In genomic region chr19:58861174-58861760, GRCm38 (mm10) we compare ENCODE assay signal across 8 mouse cellular contexts.
DNase-seq lines count a peak whose midpoint lies in the region; ATAC-seq and TF ChIP-seq lines count a peak whose summit lies in the region.

No protein-coding gene starts in this region.

- intact Hi-C loops in gastrocnemius, adult 2 months (cut with DNase I), result loop anchor here (5.0 kb wide), 1 partner anchor 54 kb away; no protein-coding TSS in a partner anchor
- intact Hi-C loops in gastrocnemius, postnatal 36 days (cut with DNase I), result loop anchor here (5.0 kb wide), 1 partner anchor 44 kb away; no protein-coding TSS in a partner anchor

- no peak for DNase-seq in gastrocnemius, adult 2 months
- DNase-seq in gastrocnemius, postnatal 10 days, result no peak
- no peak for DNase-seq in neural tube, embryonic 11.5 days (ENCODE audit: low spot score)
- DNase-seq in neural tube, embryonic 10.5 days (ENCODE audit: extremely low spot score, low spot score), result no peak
- DNase-seq in liver, embryonic 11.5 days (ENCODE audit: low spot score), result no peak
- DNase-seq in gastrocnemius, postnatal 36 days, result no peak

- H3K4me1 ChIP-seq in neural tube, embryonic 11.5 days (ENCODE audit: control insufficient read depth, insufficient read depth, low read length), result peaks cover 10% of the 10 kb centered on the region
- peaks cover 5% of the 10 kb centered on the region for H3K4me1 ChIP-seq in liver, embryonic 11.5 days (replicated peaks; ENCODE audit: control insufficient read depth, insufficient read depth, low read length)
- H3K4me1 ChIP-seq in stomach, embryonic 16.5 days (ENCODE audit: control insufficient read depth, insufficient read depth, low read length), result peaks cover 12% of the 10 kb centered on the region

- H3K9ac ChIP-seq in neural tube, embryonic 11.5 days (ENCODE audit: low read length), result no peak overlapping the region; the same call in 1 of the 2 replicates
- H3K9ac ChIP-seq in liver, embryonic 11.5 days (ENCODE audit: low read depth, low read length), result no peak overlapping the region
- 0 out of 2 replicates have a peak overlapping the region, but pooled peaks have one; percentile 70 for H3K9ac ChIP-seq in stomach, embryonic 16.5 days (ENCODE audit: low read length)

- WGBS in neural tube, embryonic 11.5 days, result 17% methylated on average over 12 of the region's 12 CpGs
- WGBS in liver, embryonic 11.5 days, result 27% methylated on average over 12 of the region's 12 CpGs
- 20% methylated on average over 12 of the region's 12 CpGs for WGBS in stomach, embryonic 16.5 days

- H3K27ac ChIP-seq in gastrocnemius, adult 2 months, result peak overlapping the region; percentile 89
- peak overlapping the region; percentile 83 for H3K27ac ChIP-seq in neural tube, embryonic 11.5 days (ENCODE audit: low read depth, low read length)
- no peak overlapping the region for H3K27ac ChIP-seq in liver, embryonic 11.5 days (ENCODE audit: low read depth, low read length)
- H3K27ac ChIP-seq in stomach, embryonic 16.5 days (ENCODE audit: low read length), result no peak overlapping the region

- H3K36me3 ChIP-seq in neural tube, embryonic 11.5 days (ENCODE audit: control insufficient read depth, insufficient read depth, low read length), result no peaks in the 10 kb centered on the region
- no peaks in the 10 kb centered on the region for H3K36me3 ChIP-seq in liver, embryonic 11.5 days (ENCODE audit: control insufficient read depth, insufficient read depth, low read length)
- H3K36me3 ChIP-seq in stomach, embryonic 16.5 days (ENCODE audit: control insufficient read depth, insufficient read depth, low read length), result no peaks in the 10 kb centered on the region

- peak overlapping the region; percentile 74 for H3K4me2 ChIP-seq in neural tube, embryonic 11.5 days (ENCODE audit: low read depth)
- H3K4me2 ChIP-seq in liver, embryonic 11.5 days, result peak overlapping the region; percentile 73
- peak overlapping the region; percentile 96 for H3K4me2 ChIP-seq in stomach, embryonic 16.5 days (ENCODE audit: low read depth, low read length)

- H3K27me3 ChIP-seq in neural tube, embryonic 11.5 days (ENCODE audit: control insufficient read depth, insufficient read depth, low read length), result no peaks in the 10 kb centered on the region
- peaks cover 17% of the 10 kb centered on the region for H3K27me3 ChIP-seq in liver, embryonic 11.5 days (replicated peaks; ENCODE audit: control insufficient read depth, insufficient read depth, low read length)
- no peaks in the 10 kb centered on the region for H3K27me3 ChIP-seq in stomach, embryonic 16.5 days (ENCODE audit: control insufficient read depth, insufficient read depth, low read length)

- no peaks in the 10 kb centered on the region for H3K9me3 ChIP-seq in neural tube, embryonic 11.5 days (ENCODE audit: control insufficient read depth, low read length)
- H3K9me3 ChIP-seq in liver, embryonic 11.5 days (ENCODE audit: control insufficient read depth, low read length), result no peaks in the 10 kb centered on the region
- H3K9me3 ChIP-seq in stomach, embryonic 16.5 days (replicated peaks; ENCODE audit: control insufficient read depth, low read length), result no peaks in the 10 kb centered on the region

- TF ChIP-seq CTCF in gastrocnemius, adult 2 months (IDR thresholded peaks at IDR 0.05), result no peak

- H3K4me3 ChIP-seq in gastrocnemius, adult 2 months, result peak overlapping the region; percentile 86
- peak overlapping the region; percentile 62 for H3K4me3 ChIP-seq in neural tube, embryonic 11.5 days (ENCODE audit: low read depth, low read length)
- peak overlapping the region; percentile 57 for H3K4me3 ChIP-seq in liver, embryonic 11.5 days (ENCODE audit: low read depth, low read length)
- peak overlapping the region; percentile 67 for H3K4me3 ChIP-seq in stomach, embryonic 16.5 days (replicated peaks; ENCODE audit: low read length)

- ATAC-seq in neural tube, embryonic 11.5 days (ENCODE audit: insufficient read depth, low FRiP score, low TSS enrichment), result no peak; the same call in 1 of the 2 replicates
- peak; percentile 34; the same call in 1 of the 2 replicates for ATAC-seq in liver, embryonic 11.5 days (replicated peaks; ENCODE audit: low FRiP score)
- no peak for ATAC-seq in stomach, embryonic 16.5 days (ENCODE audit: insufficient read depth, low FRiP score)
- no peak for ATAC-seq in megakaryocyte, adult 5-6 weeks (ENCODE audit: poor library complexity, severe bottlenecking)

Comparison
In these comparisons a context has a peak if more than half of its experiments do, and no peak if none do; other contexts are left out.
1. H3K27ac ChIP-seq: peak in gastrocnemius, adult 2 months (single experiment) and neural tube, embryonic 11.5 days (single experiment); none in liver, embryonic 11.5 days (single experiment) and stomach, embryonic 16.5 days (single experiment).
2. Peak in every context shown above with its lines, with median percentiles within 50 percentile points of each other: H3K4me3 ChIP-seq and H3K4me2 ChIP-seq.